Mouse (Mus musculus) 3T3-L1 (cell line): ENCODE results near the gene Gm15262.
A peak's percentile ranks its signal among the peaks of the same experiment; 100 is the strongest.
"Not testable (repeated sequence)": the region's sequence is repeated elsewhere in the genome, so short reads cannot be mapped to it uniquely, and the experiment has no call there.

Experiments
- DNase-seq: peaks from one replicate; pipeline ENCODE4 v3.0.0-alpha.2; 2015; ENCODE audit warnings: low read depth, low spot score

Gene Gm15262

GRCm38 (mm10) chrX:161287156-161287555 is at the start of gene Gm15262:
Gm15262 (plus strand) TSS chrX:161287456.
- not testable (repeated sequence) for DNase-seq

- DNase-seq = no peak
Observed at GRCm38 (mm10) chrX:161308131-161308530, 20.9 kb downstream of the Gm15262 start.

- no peak for DNase-seq
Observed at GRCm38 (mm10) chrX:161316443-161316842, 29.2 kb downstream of the Gm15262 start.

GRCm38 (mm10) chrX:161370927-161371326 is 83.7 kb downstream of the Gm15262 start:
- peak; percentile 8 for DNase-seq

- no peak for DNase-seq
Observed at GRCm38 (mm10) chrX:161371461-161371860, 84.2 kb downstream of the Gm15262 start.

- DNase-seq = peak; percentile 19
Observed at GRCm38 (mm10) chrX:161375568-161375967, 88.3 kb downstream of the Gm15262 start.

- peak; percentile 26 for DNase-seq
Observed at GRCm38 (mm10) chrX:161385791-161386190, 98.5 kb downstream of the Gm15262 start.

GRCm38 (mm10) chrX:161387942-161388341 is 100.7 kb downstream of the Gm15262 start:
- DNase-seq = no peak

- DNase-seq = peak; percentile 38
Observed at GRCm38 (mm10) chrX:161399110-161399509, 111.9 kb downstream of the Gm15262 start.

- no peak for DNase-seq
Observed at GRCm38 (mm10) chrX:161411151-161411550, 123.9 kb downstream of the Gm15262 start.
